29 mouse cellular contexts compared by ENCODE assay signal in genomic region chr2:147363401-147364130, GRCm38 (mm10). TPM values are rescaled to one million over a fixed set of nuclear protein-coding genes. Genes with fewer than 3 reads are reported as not detected.
DNase-seq lines count a peak whose midpoint lies in the region; ATAC-seq lines count a peak whose summit lies in the region.
"Had no signal": no experiment of that assay in that cellular context is flagged by ENCODE, and none has a peak within 500 bp of the region (broad histone marks: within the 10 kb centered on the region; RNA-seq: fewer than 3 reads in every experiment).

No protein-coding gene starts in this region.

- peaks cover 30% of the 10 kb centered on the region for H3K4me1 ChIP-seq in midbrain, embryonic 10.5 days
- H3K4me1 ChIP-seq in midbrain, embryonic 14.5 days (ENCODE audit: control insufficient read depth, insufficient read depth, low read length) = 0 out of 2 replicates have a peak, but pooled peaks cover 5% of the 10 kb centered on the region
- H3K4me1 ChIP-seq in neural tube, embryonic 12.5 days = peaks cover 12% of the 10 kb centered on the region
- H3K4me1 ChIP-seq: liver, embryonic 12.5 days had no signal

- peak; percentile 9 for DNase-seq in embryo, embryonic 11 days
- DNase-seq in embryo, embryonic 10.5 days (ENCODE audit: low spot score) = no peak
- DNase-seq in midbrain, embryonic 10.5 days (ENCODE audit: low spot score) = peak; percentile 36
- DNase-seq in midbrain, embryonic 14.5 days = no peak
- peak; percentile 43 for DNase-seq in ZHBTc4 (ENCODE audit: low read depth, low spot score)
- no peak for DNase-seq in kidney, postnatal 10 days
- DNase-seq: adrenal gland, postnatal 36 days; cerebellum, adult 18-20 months; gastrocnemius, postnatal 25 days; heart, adult 18-20 months; heart, postnatal 10 days; kidney, adult 9 months; kidney, postnatal 14 days; layer of hippocampus, adult 9-11 months; liver, postnatal 0 days; lung, postnatal 36 days; right cerebral cortex, postnatal 14 days; thymus, postnatal 14 days had no signal

- no peak overlapping the region for H3K4me3 ChIP-seq in midbrain, embryonic 10.5 days
- no peak overlapping the region for H3K4me3 ChIP-seq in midbrain, embryonic 14.5 days (replicated peaks; ENCODE audit: low read depth, low read length)
- H3K4me3 ChIP-seq in neural tube, embryonic 12.5 days = no peak overlapping the region; the same call in 1 of the 2 replicates
- H3K4me3 ChIP-seq: liver, embryonic 12.5 days; midbrain, embryonic 15.5 days; stomach, embryonic 15.5 days had no signal

- H3K4me2 ChIP-seq in midbrain, embryonic 14.5 days (ENCODE audit: low read length) = no peak overlapping the region
- 0 out of 2 replicates have a peak overlapping the region, but pooled peaks have one; percentile 5 for H3K4me2 ChIP-seq in neural tube, embryonic 12.5 days (replicated peaks)
- H3K4me2 ChIP-seq: heart, embryonic 13.5 days; hindbrain, embryonic 14.5 days; liver, embryonic 12.5 days; midbrain, embryonic 15.5 days; stomach, embryonic 15.5 days had no signal

- H3K9ac ChIP-seq in midbrain, embryonic 14.5 days (replicated peaks; ENCODE audit: low read length) = no peak overlapping the region
- H3K9ac ChIP-seq in neural tube, embryonic 12.5 days = no peak overlapping the region
- H3K9ac ChIP-seq: heart, embryonic 13.5 days; hindbrain, embryonic 14.5 days; liver, embryonic 12.5 days; liver, postnatal 0 days; midbrain, embryonic 15.5 days; stomach, embryonic 15.5 days had no signal

- H3K27me3 ChIP-seq in midbrain, embryonic 10.5 days (ENCODE audit: low read depth, poor library complexity, severe bottlenecking) = peaks cover 100% of the 10 kb centered on the region
- H3K27me3 ChIP-seq in midbrain, embryonic 14.5 days (ENCODE audit: control insufficient read depth, insufficient read depth, low read length) = peaks cover 100% of the 10 kb centered on the region
- peaks cover 97% of the 10 kb centered on the region for H3K27me3 ChIP-seq in neural tube, embryonic 12.5 days (replicated peaks)

- H3K36me3 ChIP-seq in midbrain, embryonic 10.5 days = no peaks in the 10 kb centered on the region
- H3K36me3 ChIP-seq in midbrain, embryonic 14.5 days (ENCODE audit: control insufficient read depth, insufficient read depth, low read length) = no peaks in the 10 kb centered on the region
- no peaks in the 10 kb centered on the region for H3K36me3 ChIP-seq in neural tube, embryonic 12.5 days
- H3K36me3 ChIP-seq: G1E; heart, embryonic 13.5 days; liver, embryonic 12.5 days; midbrain, embryonic 15.5 days; stomach, embryonic 15.5 days had no signal

- 5% methylated on average over 6 of the region's 6 CpGs for WGBS in midbrain, embryonic 10.5 days
- 3% methylated on average over 6 of the region's 6 CpGs for WGBS in midbrain, embryonic 14.5 days
- 3% methylated on average over 6 of the region's 6 CpGs for WGBS in neural tube, embryonic 12.5 days

- no peak for ATAC-seq in midbrain, embryonic 14.5 days (ENCODE audit: low FRiP score, low TSS enrichment)
- ATAC-seq in neural tube, embryonic 12.5 days (ENCODE audit: low FRiP score, low read depth) = no peak
- ATAC-seq: forebrain, embryonic 14.5 days; intestine, postnatal 0 days; liver, embryonic 12.5 days; liver, postnatal 0 days; midbrain, embryonic 15.5 days had no signal

- H3K27ac ChIP-seq in midbrain, embryonic 10.5 days (replicated peaks) = no peak overlapping the region
- no peak overlapping the region for H3K27ac ChIP-seq in midbrain, embryonic 14.5 days (replicated peaks; ENCODE audit: low read depth, low read length)
- no peak overlapping the region for H3K27ac ChIP-seq in neural tube, embryonic 12.5 days
- H3K27ac ChIP-seq: heart, embryonic 13.5 days; hindbrain, embryonic 14.5 days; liver, embryonic 12.5 days; midbrain, embryonic 15.5 days; stomach, embryonic 15.5 days had no signal

- H3K9me3 ChIP-seq in midbrain, embryonic 10.5 days (replicated peaks) = no peaks in the 10 kb centered on the region
- H3K9me3 ChIP-seq in midbrain, embryonic 14.5 days (ENCODE audit: control insufficient read depth, low read length) = peaks cover 6% of the 10 kb centered on the region; the same call in 1 of the 2 replicates
- no peaks in the 10 kb centered on the region for H3K9me3 ChIP-seq in neural tube, embryonic 12.5 days
- H3K9me3 ChIP-seq: heart, embryonic 13.5 days; liver, embryonic 12.5 days; midbrain, embryonic 15.5 days; stomach, embryonic 15.5 days had no signal

RNA-seq across cellular contexts. Expression of gene Pax1, which starts 1.8 kb away (rescaled TPM):
- polyA plus RNA-seq in midbrain, embryonic 10.5 days (2016; fragmentation: Nextera tagmentation; extraction: Ambion mirVana) = 0.05 and 0.15 TPM in 2 replicates
- polyA plus RNA-seq in midbrain, embryonic 14.5 days (2014; fragmentation: Nextera tagmentation; extraction: Ambion mirVana) = not detected in 2 replicates
- 10.9 and 17.6 TPM in 2 replicates for polyA plus RNA-seq in neural tube, embryonic 12.5 days (2016; fragmentation: Nextera tagmentation; extraction: Ambion mirVana)
- polyA plus RNA-seq: C2C12; forebrain, embryonic 14.5 days; G1E; hindbrain, embryonic 14.5 days; intestine, postnatal 0 days; liver, embryonic 12.5 days; midbrain, embryonic 15.5 days; small intestine, adult 2 months; stomach, embryonic 15.5 days had no signal

Comparison
In these comparisons a context has a peak if more than half of its experiments do, and no peak if none do; other contexts are left out.
1. DNase-seq: peak in embryo, embryonic 11 days (single experiment), midbrain, embryonic 10.5 days (single experiment) and ZHBTc4 (single experiment); none in embryo, embryonic 10.5 days (single experiment), midbrain, embryonic 14.5 days (single experiment) and kidney, postnatal 10 days (single experiment).
2. RNA of gene Pax1, which starts 1.8 kb away (polyA plus RNA-seq): 10.9 to 17.6 TPM in neural tube, embryonic 12.5 days; 0.05 to 0.15 TPM in midbrain, embryonic 10.5 days and not detected in midbrain, embryonic 14.5 days; every median in the first group is over 10 times any median in the second.